Mouse (Mus musculus) adrenal gland, postnatal 4 days (tissue): ENCODE results near the gene Cd82. TPM values are rescaled to one million over a fixed set of nuclear protein-coding genes. Genes with fewer than 3 reads are reported as not detected.

Experiments
- microRNA-seq: library from miRNA; unstranded; fragments of <30 nt; microRNA quantifications from one replicate; pipeline ENCODE4 v1.2.0, GENCODE M21; 2021
- total RNA-seq, 2 experiments: library from RNA; stranded (reverse); gene quantifications; 2 replicates each; pipeline ENCODE4 v1.2.3; 2021

Cd82 gene
- total RNA-seq, 2 experiments from 2014 or later, result 68.7 to 73.7 TPM

Small RNAs within 50 kb of the gene (microRNA-seq; reads per million reads assigned to microRNA genes)
- not detected for gene Mir7001

Other genes with a start within 250 kb of the Cd82 start
- 10 to 100 TPM; 94.2 to 94.6 TPM for gene Tspan18, start 128.6 kb downstream of the Cd82 start, total RNA-seq
- not detected for gene Gm10803, start 97.4 kb upstream of the Cd82 start, total RNA-seq
- 1 to 10 TPM; 1.0 to 1.2 TPM for gene Alx4, start 179.2 kb upstream of the Cd82 start, total RNA-seq